Mouse (Mus musculus): ENCODE data around the gene Top1.

Gene Top1

GRCm38 (mm10) chr2:160739647-160740356 lies 94.1 kb downstream of the Top1 start:
- TF ChIP-seq GATA4 (IDR thresholded peaks at IDR 0.05; ENCODE audit: insufficient replicate concordance, low read length): no peak; the same call in 1 of the 2 replicates

- no peak for TF ChIP-seq GATA4 (IDR thresholded peaks at IDR 0.05; ENCODE audit: insufficient replicate concordance, low read length)
Measured at GRCm38 (mm10) chr2:160740521-160741156, 95.0 kb downstream of the Top1 start.

GRCm38 (mm10) chr2:160741580-160741979 lies 95.9 kb downstream of the Top1 start:
- TF ChIP-seq GATA4 (IDR thresholded peaks at IDR 0.05; ENCODE audit: insufficient replicate concordance, low read length): no peak; the same call in 1 of the 2 replicates

GRCm38 (mm10) chr2:160742161-160742609 lies 96.5 kb downstream of the Top1 start:
- TF ChIP-seq GATA4 (IDR thresholded peaks at IDR 0.05; ENCODE audit: insufficient replicate concordance, low read length): no peak

- no peak for TF ChIP-seq GATA4 (IDR thresholded peaks at IDR 0.05; ENCODE audit: insufficient replicate concordance, low read length)
Measured at GRCm38 (mm10) chr2:160744040-160744822, 98.5 kb downstream of the Top1 start.

GRCm38 (mm10) chr2:160744823-160745210 lies 99.1 kb downstream of the Top1 start:
- no peak for TF ChIP-seq GATA4 (IDR thresholded peaks at IDR 0.05; ENCODE audit: insufficient replicate concordance, low read length)

GRCm38 (mm10) chr2:160745497-160745896 lies 99.8 kb downstream of the Top1 start:
- peak; percentile 64; the same call in 1 of the 2 replicates for TF ChIP-seq GATA4 (IDR thresholded peaks at IDR 0.05; ENCODE audit: insufficient replicate concordance, low read length)

GRCm38 (mm10) chr2:160746637-160747036 lies 100.9 kb downstream of the Top1 start:
- no peak for TF ChIP-seq GATA4 (IDR thresholded peaks at IDR 0.05; ENCODE audit: insufficient replicate concordance, low read length)

- TF ChIP-seq GATA4 (IDR thresholded peaks at IDR 0.05; ENCODE audit: insufficient replicate concordance, low read length): no peak
Measured at GRCm38 (mm10) chr2:160747075-160747474, 101.4 kb downstream of the Top1 start.

- TF ChIP-seq GATA4 (IDR thresholded peaks at IDR 0.05; ENCODE audit: insufficient replicate concordance, low read length): no peak
Measured at GRCm38 (mm10) chr2:160756583-160757203, 111.0 kb downstream of the Top1 start.

- TF ChIP-seq GATA4 (IDR thresholded peaks at IDR 0.05; ENCODE audit: insufficient replicate concordance, low read length): no peak
Measured at GRCm38 (mm10) chr2:160760433-160761184, 114.9 kb downstream of the Top1 start.

GRCm38 (mm10) chr2:160763816-160764215 lies 118.1 kb downstream of the Top1 start:
- no peak for TF ChIP-seq GATA4 (IDR thresholded peaks at IDR 0.05; ENCODE audit: insufficient replicate concordance, low read length)

GRCm38 (mm10) chr2:160764386-160764785 lies 118.7 kb downstream of the Top1 start:
- no peak for TF ChIP-seq GATA4 (IDR thresholded peaks at IDR 0.05; ENCODE audit: insufficient replicate concordance, low read length)

GRCm38 (mm10) chr2:160765096-160765495 lies 119.4 kb downstream of the Top1 start:
- TF ChIP-seq GATA4 (IDR thresholded peaks at IDR 0.05; ENCODE audit: insufficient replicate concordance, low read length): no peak

GRCm38 (mm10) chr2:160766371-160766771 lies 120.7 kb downstream of the Top1 start:
- no peak for TF ChIP-seq GATA4 (IDR thresholded peaks at IDR 0.05; ENCODE audit: insufficient replicate concordance, low read length)

All from liver, adult (tissue).